Mouse (Mus musculus) A20 (cell line): ENCODE data around the gene Gm17631.
A peak's percentile ranks its signal among the peaks of the same experiment; 100 is the strongest.
"Not testable (repeated sequence)": the region's sequence is repeated elsewhere in the genome, so short reads cannot be mapped to it uniquely, and the experiment has no call there.

Experiments used
- DNase-seq: peaks from one replicate; pipeline ENCODE4 v3.0.0-alpha.2; 2011; ENCODE audit warnings: low read depth, low spot score

The Gm17631 gene

GRCm38 (mm10) chr6:129862349-129862748 is at the start of gene Gm17631:
Gene Gm17631, plus strand, starts transcription at chr6:129862649.
- DNase-seq: not testable (repeated sequence)

GRCm38 (mm10) chr6:129817731-129818130 is 44.7 kb upstream of the Gm17631 start:
- DNase-seq: no peak

- no peak for DNase-seq
These were observed 38.4 kb upstream of the Gm17631 start for GRCm38 (mm10) chr6:129824004-129824403.

GRCm38 (mm10) chr6:129825559-129825958 is 36.9 kb upstream of the Gm17631 start:
- DNase-seq: no peak

GRCm38 (mm10) chr6:129876549-129876948 is 14.1 kb downstream of the Gm17631 start, which contains the start of gene Klra17:
Gene Klra17, minus strand, starts transcription at chr6:129876672.
- peak; percentile 2 for DNase-seq

- no peak for DNase-seq
These were observed 20.1 kb downstream of the Gm17631 start for GRCm38 (mm10) chr6:129882525-129882924.
